Mouse (Mus musculus): ENCODE measurements around the gene Myo1e.
A peak's percentile ranks its signal among the peaks of the same experiment; 100 is the strongest.

DNA sequence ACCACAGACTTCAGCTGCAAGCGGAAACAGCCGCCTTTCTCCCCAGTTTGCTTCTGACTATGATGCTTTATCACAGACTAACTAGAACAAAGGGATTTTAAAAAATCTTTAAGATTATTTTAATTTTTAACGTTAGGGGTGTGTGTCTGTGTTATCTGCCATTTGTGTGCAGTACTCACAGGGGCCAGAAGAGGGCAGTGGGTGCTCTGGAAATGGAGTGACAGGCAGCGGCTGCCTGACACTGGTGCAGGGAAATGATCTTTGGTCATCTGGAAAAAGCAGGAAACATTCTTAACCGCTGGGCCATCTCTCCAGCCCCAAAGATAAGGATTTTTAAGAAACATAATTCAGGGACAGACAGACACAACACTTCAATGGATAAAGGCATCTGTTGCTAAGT is 4.4 kb upstream of the Myo1e start:
- TF ChIP-seq POLR2A (IDR thresholded peaks at IDR 0.05; ENCODE audit: extremely low read depth, insufficient read depth, low read length) (no peak), CTCF (IDR thresholded peaks at IDR 0.05; ENCODE audit: extremely low read depth, insufficient read depth, low read length) (peak; percentile 50)
